Mouse (Mus musculus) CH12.LX (cell line): ENCODE data around the gene Rap2b. TPM values are rescaled to one million over a fixed set of nuclear protein-coding genes. Genes with fewer than 3 reads are reported as not detected.

Experiments
- DNase-seq: peaks from one replicate; pipeline ENCODE4 v3.0.0-alpha.2; 2013; ENCODE audit errors: extremely low read depth
- H3K27ac ChIP-seq: 2 replicates; pipeline ENCODE4 v1.5.1; 2012; ENCODE audit warnings: low read depth, mild to moderate bottlenecking, control low read depth, moderate library complexity; ENCODE audit not compliant: insufficient read depth
- H3K27me3 ChIP-seq: replicated peaks from 2 replicates; pipeline ENCODE3; 2012; ENCODE audit warnings: inconsistent platforms
- H3K36me3 ChIP-seq, 2 experiments: replicated peaks in 1 of 2; 2 replicates each; pipeline versions ENCODE3 to v1.6.1; 2012; ENCODE audit warnings: inconsistent platforms in 1 of 2, low read length in 1 of 2, mild to moderate bottlenecking in 1 of 2, mixed read lengths in 1 of 2, moderate library complexity in 1 of 2; ENCODE audit not compliant: control insufficient read depth in 1 of 2, insufficient read depth in 1 of 2
- H3K4me1 ChIP-seq, 2 experiments: 2 replicates each; pipeline ENCODE4 v1.6.1; 2012; ENCODE audit warnings: inconsistent platforms in 1 of 2, moderate library complexity in 1 of 2; ENCODE audit not compliant: insufficient read depth in 2 of 2, control insufficient read depth in 1 of 2
- H3K4me2 ChIP-seq: 2 replicates; pipeline ENCODE4 v1.6.1; 2012; ENCODE audit warnings: low read depth, mild to moderate bottlenecking, control low read depth; ENCODE audit not compliant: poor library complexity, insufficient read depth, severe bottlenecking
- H3K4me3 ChIP-seq, 3 experiments: fragments of 150-350 bp in 1 of 3; sonication (generic) in 1 of 3; replicated peaks in 1 of 3; 2 replicates each; pipeline versions ENCODE3 to v1.5.1; 2011 to 2012; ENCODE audit warnings: low read depth in 2 of 3, low read length in 2 of 3, mild to moderate bottlenecking in 2 of 3, moderate library complexity in 2 of 3, control low read depth in 1 of 3, improper control_type of control experiment in 1 of 3, inconsistent platforms in 1 of 3, mixed read lengths in 1 of 3; ENCODE audit not compliant: poor library complexity in 1 of 3
- H3K79me2 ChIP-seq: replicated peaks from 2 replicates; pipeline ENCODE4 v1.6.1; 2012; ENCODE audit warnings: mild to moderate bottlenecking, moderate library complexity; ENCODE audit not compliant: control insufficient read depth, poor library complexity, insufficient read depth, severe bottlenecking; ENCODE audit errors: extremely low read depth
- H3K9ac ChIP-seq: 2 replicates; pipeline ENCODE4 v1.6.1; 2012; ENCODE audit warnings: low read depth, mild to moderate bottlenecking, control low read depth, moderate library complexity; ENCODE audit not compliant: insufficient read depth
- H3K9me3 ChIP-seq: replicated peaks from 2 replicates; pipeline ENCODE3; 2012; ENCODE audit warnings: low read length, inconsistent platforms, mixed read lengths
- BHLHE40 ChIP-seq: IDR thresholded peaks from 2 replicates; pipeline ENCODE4 v1.6.1; 2011; ENCODE audit warnings: mild to moderate bottlenecking, low read depth, low read length, improper control_type of control experiment
- CHD2 ChIP-seq: IDR thresholded peaks from 2 replicates; pipeline ENCODE4 v1.6.1; 2011; ENCODE audit warnings: low read length, improper control_type of control experiment
- CTCF ChIP-seq, 2 experiments: IDR thresholded peaks in 1 of 2; conservative IDR thresholded peaks in 1 of 2; 2 replicates each; pipeline ENCODE4 v1.5.1; 2011 to 2012; ENCODE audit warnings: low read depth in 2 of 2, low read length in 2 of 2, improper control_type of control experiment in 1 of 2, inconsistent platforms in 1 of 2, mild to moderate bottlenecking in 1 of 2, moderate library complexity in 1 of 2
- E2F4 ChIP-seq: IDR thresholded peaks from 2 replicates; pipeline ENCODE4 v1.6.1; 2011; ENCODE audit warnings: low read depth, low read length, improper control_type of control experiment; ENCODE audit not compliant: insufficient replicate concordance
- ELF1 ChIP-seq: IDR thresholded peaks from 2 replicates; pipeline ENCODE4 v1.6.1; 2014; ENCODE audit warnings: low read depth, mild to moderate bottlenecking, inconsistent platforms, low read length, improper control_type of control experiment
- EP300 ChIP-seq: IDR thresholded peaks from 2 replicates; pipeline ENCODE4 v1.6.1; 2011; ENCODE audit warnings: low read length, improper control_type of control experiment
- ETS1 ChIP-seq: conservative IDR thresholded peaks from 2 replicates; pipeline ENCODE4 v1.6.1; 2012; ENCODE audit warnings: low read depth, mild to moderate bottlenecking, inconsistent platforms, low read length, improper control_type of control experiment, moderate library complexity
- GABPA ChIP-seq: IDR thresholded peaks from 2 replicates; pipeline ENCODE4 v1.6.1; 2012; ENCODE audit warnings: low read depth, low read length, improper control_type of control experiment, inconsistent platforms; ENCODE audit not compliant: insufficient replicate concordance
- HCFC1 ChIP-seq: IDR thresholded peaks from 2 replicates; pipeline ENCODE4 v1.6.1; 2012; ENCODE audit warnings: low read depth, mild to moderate bottlenecking, inconsistent platforms, low read length, improper control_type of control experiment
- IRF4 ChIP-seq: IDR thresholded peaks from 2 replicates; pipeline ENCODE4 v1.6.1; 2014; ENCODE audit warnings: low read depth, mild to moderate bottlenecking, inconsistent platforms, low read length, improper control_type of control experiment
- KAT2A ChIP-seq: IDR thresholded peaks from 2 replicates; pipeline ENCODE4 v1.6.1; 2012; ENCODE audit warnings: low read length, improper control_type of control experiment, inconsistent platforms; ENCODE audit not compliant: insufficient replicate concordance
- MAFK ChIP-seq: IDR thresholded peaks from 2 replicates; pipeline ENCODE4 v1.6.1; 2011; ENCODE audit warnings: low read length, improper control_type of control experiment; ENCODE audit not compliant: insufficient replicate concordance
- MAX ChIP-seq: IDR thresholded peaks from 2 replicates; pipeline ENCODE4 v1.6.1; 2011; ENCODE audit warnings: low read length, improper control_type of control experiment
- MAZ ChIP-seq: IDR thresholded peaks from 2 replicates; pipeline ENCODE4 v1.6.1; 2012; ENCODE audit warnings: low read depth, mild to moderate bottlenecking, inconsistent platforms, low read length, improper control_type of control experiment, moderate library complexity
- MEF2A ChIP-seq: IDR thresholded peaks from 2 replicates; pipeline ENCODE4 v1.6.1; 2014; ENCODE audit warnings: low read depth, mild to moderate bottlenecking, inconsistent platforms, low read length, improper control_type of control experiment, borderline replicate concordance
- MYC ChIP-seq: IDR thresholded peaks from 2 replicates; pipeline ENCODE4 v1.6.1; 2011; ENCODE audit warnings: low read depth, mild to moderate bottlenecking, improper control_type of control experiment, low read length
- NRF1 ChIP-seq: IDR thresholded peaks from 2 replicates; pipeline ENCODE4 v1.6.1; 2014; ENCODE audit warnings: low read depth, mild to moderate bottlenecking, inconsistent platforms, low read length, improper control_type of control experiment, moderate library complexity
- POLR2A ChIP-seq: IDR thresholded peaks from 2 replicates; pipeline ENCODE4 v1.6.1; 2011; ENCODE audit warnings: low read depth, mild to moderate bottlenecking, improper control_type of control experiment, low read length
- POLR2AphosphoS2 ChIP-seq: IDR thresholded peaks from 2 replicates; pipeline ENCODE4 v1.6.1; 2011; ENCODE audit warnings: low read depth, low read length, improper control_type of control experiment
- TBP ChIP-seq: conservative IDR thresholded peaks from 2 replicates; pipeline ENCODE4 v1.6.1; 2011; ENCODE audit warnings: low read depth, low read length, improper control_type of control experiment
- TCF12 ChIP-seq: IDR thresholded peaks from 2 replicates; pipeline ENCODE4 v1.6.1; 2014; ENCODE audit warnings: low read depth, mild to moderate bottlenecking, inconsistent platforms, low read length, improper control_type of control experiment
- UBTF ChIP-seq: IDR thresholded peaks from 2 replicates; pipeline ENCODE4 v1.6.1; 2012; ENCODE audit warnings: low read depth, mild to moderate bottlenecking, inconsistent platforms, low read length, improper control_type of control experiment, moderate library complexity
- USF2 ChIP-seq: conservative IDR thresholded peaks from 2 replicates; pipeline ENCODE4 v1.6.1; 2011; ENCODE audit warnings: low read depth, low read length, improper control_type of control experiment
- ZKSCAN1 ChIP-seq: IDR thresholded peaks from 2 replicates; pipeline ENCODE4 v1.6.1; 2012; ENCODE audit warnings: low read depth, inconsistent platforms, low read length, improper control_type of control experiment, borderline replicate concordance
- ZMIZ1 ChIP-seq: IDR thresholded peaks from 2 replicates; pipeline ENCODE4 v1.6.1; 2012; ENCODE audit warnings: low read depth, mild to moderate bottlenecking, inconsistent platforms, low read length, improper control_type of control experiment
- ZNF384 ChIP-seq: IDR thresholded peaks from 2 replicates; pipeline ENCODE4 v1.6.1; 2012; ENCODE audit warnings: low read depth, low read length, improper control_type of control experiment, inconsistent platforms
- dilution Hi-C: fragments of 300-500 bp; cut with MboI; formaldehyde crosslinking; loops from 2 replicates; pipeline ENCODE4 v1.14.3; 2020; ENCODE audit warnings: low sequenced_read_pairs; ENCODE audit not compliant: extremely low pct_unique_long_range_greater_than_20kb, extremely low pct_ligation_motif_present
- in situ Hi-C: fragments of 300-500 bp; cut with MboI; formaldehyde crosslinking; loops from 3 replicates; pipeline ENCODE4 v1.14.3; 2019; ENCODE audit warnings: low sequenced_read_pairs, low pct_ligation_motif_present, low pct_unique_long_range_greater_than_20kb, mixed read lengths
- polyA plus RNA-seq: library from polyadenylated mRNA; unstranded; fragments of >175 nt; gene quantifications from 2 replicates; pipeline ENCODE4 v1.2.1, GENCODE M21; 2012; ENCODE audit warnings: low read depth; ENCODE audit not compliant: insufficient read length
- total RNA-seq, 2 experiments: library from RNA; depleted of rRNA; stranded (reverse); fragments of 300-350 nt in 1 of 2; fragments of >200 nt in 1 of 2; gene quantifications; 2 replicates each; pipeline ENCODE4 v1.2.3; 2012 to 2014

The Rap2b gene
- total and polyA plus RNA-seq, 3 experiments: not detected

- in situ Hi-C loops: no loop called here
- no peak overlapping the region for H3K9ac ChIP-seq
- H3K27ac ChIP-seq: no peak overlapping the region
- H3K4me3 ChIP-seq: no peak overlapping the region
- no peak overlapping the region for H3K4me2 ChIP-seq
- no peaks in the 10 kb centered on the region for H3K79me2 ChIP-seq
- DNase-seq: no peak
- dilution Hi-C loops: no loop called here
- no peaks in the 10 kb centered on the region for H3K27me3 ChIP-seq
- TF ChIP-seq CTCF (conservative IDR thresholded peaks at IDR 0.05 in 1 of 2, IDR thresholded peaks at IDR 0.05 in 1 of 2; ENCODE audit: low read depth in 2 of 2, low read length in 2 of 2): no peak
- TF ChIP-seq IRF4: no peak
- TF ChIP-seq POLR2A: no peak
- no peak for TF ChIP-seq ZKSCAN1
- TF ChIP-seq GABPA: no peak
- TF ChIP-seq ZNF384: no peak
- TF ChIP-seq TCF12: no peak
- TF ChIP-seq USF2: no peak
- TF ChIP-seq UBTF: no peak
- no peak for TF ChIP-seq POLR2AphosphoS2
- TF ChIP-seq E2F4: no peak
- TF ChIP-seq MAFK: no peak
- TF ChIP-seq ZMIZ1: no peak
- TF ChIP-seq ELF1: no peak
- TF ChIP-seq BHLHE40: no peak
- no peak for TF ChIP-seq HCFC1
- peaks cover 41% of the 10 kb centered on the region for H3K9me3 ChIP-seq
- no peaks in the 10 kb centered on the region for H3K36me3 ChIP-seq
- H3K4me1 ChIP-seq: no peaks in the 10 kb centered on the region
Measured at GRCm38 (mm10) chr3:61344031-61344430, 17.4 kb upstream of the Rap2b start.

- no peaks in the 10 kb centered on the region for H3K36me3 ChIP-seq
- dilution Hi-C loops: no loop called here
- in situ Hi-C loops: no loop called here
Measured at GRCm38 (mm10) chr3:61345636-61346035, 15.8 kb upstream of the Rap2b start.

More at GRCm38 (mm10) chr3:61345636-61346035, 15.8 kb upstream of the Rap2b start:
- TF ChIP-seq MAX: no peak
- no peak for TF ChIP-seq ZKSCAN1
- TF ChIP-seq CHD2: no peak
- TF ChIP-seq MAFK: no peak
- no peak for TF ChIP-seq MYC
- TF ChIP-seq NRF1: no peak
- no peak for TF ChIP-seq POLR2A
- TF ChIP-seq CTCF (conservative IDR thresholded peaks at IDR 0.05 in 1 of 2, IDR thresholded peaks at IDR 0.05 in 1 of 2; ENCODE audit: low read depth in 2 of 2, low read length in 2 of 2): no peak
- TF ChIP-seq EP300: no peak
- TF ChIP-seq KAT2A: no peak
- no peak for TF ChIP-seq MAZ
- TF ChIP-seq HCFC1: no peak
- TF ChIP-seq TBP: no peak
- TF ChIP-seq MEF2A: no peak
- TF ChIP-seq ETS1: no peak
- no peak for TF ChIP-seq E2F4
- TF ChIP-seq TCF12: no peak
- H3K4me1 ChIP-seq: no peaks in the 10 kb centered on the region
- H3K27ac ChIP-seq: no peak overlapping the region
- H3K4me2 ChIP-seq: no peak overlapping the region
- no peak overlapping the region for H3K9ac ChIP-seq
- peaks cover 42% of the 10 kb centered on the region for H3K9me3 ChIP-seq
- H3K79me2 ChIP-seq: no peaks in the 10 kb centered on the region
- no peak for DNase-seq
- no peak overlapping the region for H3K4me3 ChIP-seq
- no peaks in the 10 kb centered on the region for H3K27me3 ChIP-seq
